Mouse (Mus musculus) erythroblast, embryonic 14.5 days (primary cell): Measurements from ENCODE around the gene Trim30c. TPM values are rescaled to one million over a fixed set of nuclear protein-coding genes. Genes with fewer than 3 reads are reported as not detected.
A peak's percentile ranks its signal among the peaks of the same experiment; 100 is the strongest.
"Not testable (repeated sequence)": the region's sequence is repeated elsewhere in the genome, so short reads cannot be mapped to it uniquely, and the experiment has no call there.

Experiments used
- H3K27me3 ChIP-seq: 2 replicates; pipeline ENCODE4 v1.6.1; 2012; ENCODE audit warnings: inconsistent platforms; ENCODE audit not compliant: control insufficient read depth
- H3K36me3 ChIP-seq: 2 replicates; pipeline ENCODE4 v1.6.1; 2012; ENCODE audit warnings: mild to moderate bottlenecking, inconsistent platforms; ENCODE audit not compliant: control insufficient read depth
- H3K4me1 ChIP-seq: 2 replicates; pipeline ENCODE4 v1.6.1; 2012; ENCODE audit warnings: inconsistent platforms; ENCODE audit not compliant: control insufficient read depth
- H3K4me3 ChIP-seq: replicated peaks from 2 replicates; pipeline ENCODE3; 2012; ENCODE audit warnings: moderate library complexity, mild to moderate bottlenecking, inconsistent platforms
- H3K9me3 ChIP-seq: 2 replicates; pipeline ENCODE4 v1.6.1; 2012; ENCODE audit warnings: low read length, inconsistent platforms, mixed read lengths; ENCODE audit not compliant: control insufficient read depth
- GATA1 ChIP-seq: IDR thresholded peaks from 2 replicates; pipeline ENCODE4 v1.6.1; 2012; ENCODE audit warnings: low read length, inconsistent platforms, mixed read lengths
- TAL1 ChIP-seq: IDR thresholded peaks from 3 replicates; pipeline ENCODE4 v1.6.1; 2012; ENCODE audit warnings: low read length, inconsistent platforms, mixed read lengths
- polyA plus RNA-seq: library from polyadenylated mRNA; stranded (reverse); fragments of >175 nt; gene quantifications from 2 replicates; pipeline ENCODE4 v1.2.3, GENCODE M21; 2012

Trim30c gene
- not detected in 2 replicates for polyA plus RNA-seq

DNA sequence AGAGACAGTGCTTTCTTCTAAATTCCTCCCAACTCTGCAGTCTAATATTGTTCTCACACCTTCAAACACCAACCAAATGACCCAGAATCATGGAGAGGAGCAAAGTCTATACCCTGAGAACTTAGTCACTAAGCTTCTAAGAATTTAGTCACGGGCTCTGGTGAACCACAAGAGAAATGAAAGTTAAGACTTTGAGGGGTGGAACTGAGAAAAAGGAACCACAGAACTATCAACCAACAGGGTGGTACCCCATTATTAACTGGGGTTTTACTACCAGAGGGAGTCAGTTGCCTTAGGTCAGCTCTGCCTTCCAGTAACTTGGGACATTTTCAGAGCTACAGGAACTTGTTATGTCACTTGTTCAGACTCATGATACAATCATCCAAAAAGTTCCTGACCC lies at the start of gene Trim30c:
TSS of gene Trim30c (minus strand) at position 140 of the 400 bp plus-strand sequence.
- Histone ChIP-seq H3K36me3 (no peaks in the 10 kb centered on the region), H3K4me1 (no peaks in the 10 kb centered on the region), H3K4me3 (no peak within 1 kb of the TSS), H3K9me3 (no peaks in the 10 kb centered on the region), H3K27me3 (no peaks in the 10 kb centered on the region)
- TF ChIP-seq TAL1 (no peak), GATA1 (no peak)

- no peak overlapping the region for H3K4me3 ChIP-seq
Measured at GRCm38 (mm10) chr7:104445961-104446645, 45.5 kb upstream of the Trim30c start.

GRCm38 (mm10) chr7:104404460-104404950 lies 3.9 kb upstream of the Trim30c start:
- H3K27me3 ChIP-seq, result no peaks in the 10 kb centered on the region
- H3K4me1 ChIP-seq, result no peaks in the 10 kb centered on the region
- no peak overlapping the region for H3K4me3 ChIP-seq
- TF ChIP-seq GATA1 (no peak), TAL1 (no peak)
- H3K36me3 ChIP-seq, result no peaks in the 10 kb centered on the region
- H3K9me3 ChIP-seq, result no peaks in the 10 kb centered on the region

More at GRCm38 (mm10) chr7:104445961-104446645, 45.5 kb upstream of the Trim30c start:
- Histone ChIP-seq H3K4me1 (no peaks in the 10 kb centered on the region), H3K36me3 (no peaks in the 10 kb centered on the region), H3K9me3 (no peaks in the 10 kb centered on the region), H3K27me3 (no peaks in the 10 kb centered on the region)
- TF ChIP-seq GATA1 (no peak), TAL1 (no peak)

- H3K36me3 ChIP-seq, result no peaks in the 10 kb centered on the region
- H3K4me1 ChIP-seq, result no peaks in the 10 kb centered on the region
- H3K27me3 ChIP-seq, result no peaks in the 10 kb centered on the region
- H3K4me3 ChIP-seq, result no peak overlapping the region
- H3K9me3 ChIP-seq, result no peaks in the 10 kb centered on the region
- TF ChIP-seq TAL1 (no peak), GATA1 (no peak)
Measured at GRCm38 (mm10) chr7:104401140-104401539, 503 bp upstream of the Trim30c start.

DNA sequence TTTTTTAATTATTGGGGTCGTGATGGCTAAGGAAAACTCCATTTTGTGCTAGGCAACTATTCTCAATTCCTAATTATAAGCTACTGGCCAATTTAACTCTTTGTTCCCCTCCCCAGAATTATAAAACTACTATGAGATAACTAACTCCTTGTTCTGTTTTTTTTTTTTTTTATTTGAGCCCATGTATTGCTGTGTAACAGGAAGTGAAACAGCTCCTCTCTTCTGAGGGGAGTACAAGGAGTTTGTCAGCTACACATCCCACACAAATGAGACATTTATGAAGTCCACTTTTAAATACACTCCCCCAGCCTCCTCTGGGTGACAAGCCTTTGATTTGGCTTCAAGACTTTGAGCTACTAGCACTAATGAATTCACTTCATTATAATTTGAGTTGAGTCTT lies 2.1 kb downstream of the Trim30c start:
- Histone ChIP-seq H3K36me3 (no peaks in the 10 kb centered on the region), H3K4me1 (no peaks in the 10 kb centered on the region), H3K4me3 (no peak overlapping the region), H3K27me3 (no peaks in the 10 kb centered on the region), H3K9me3 (no peaks in the 10 kb centered on the region)
- TF ChIP-seq GATA1, result no peak
- TF ChIP-seq TAL1, result no peak

DNA sequence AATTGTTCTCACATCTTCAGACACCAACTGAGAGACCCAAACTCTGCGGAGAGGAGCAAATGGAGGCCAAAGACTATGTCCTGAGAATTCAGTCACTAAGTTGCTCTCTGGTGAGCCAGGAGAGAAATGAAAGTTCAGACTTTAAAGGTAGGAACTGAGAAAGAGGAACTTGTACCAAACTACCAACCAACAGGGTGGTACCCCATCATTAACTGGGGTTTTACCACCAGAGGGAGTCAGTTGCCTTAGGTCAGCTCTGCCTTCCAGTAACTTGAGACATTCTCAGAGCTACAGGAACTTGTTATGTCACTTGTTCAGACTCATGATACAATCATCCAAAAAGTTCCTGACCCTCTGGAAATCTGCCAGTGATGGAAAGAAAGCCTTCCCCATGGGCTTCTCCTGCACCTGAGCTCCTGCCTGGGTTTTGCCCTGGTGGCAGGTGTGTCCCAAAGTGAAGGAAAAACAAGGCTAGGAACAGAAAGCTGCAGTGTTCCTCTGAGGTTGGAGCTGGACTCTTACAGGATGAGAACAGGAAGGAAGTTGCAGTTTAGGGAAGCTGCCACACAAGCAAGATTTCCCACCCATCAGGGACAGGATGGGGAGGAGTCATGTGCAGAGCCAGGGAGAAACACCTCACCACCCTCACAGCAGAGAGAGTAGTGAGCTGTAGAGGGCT lies 30.8 kb downstream of the Trim30c start, which contains the start of gene Trim30b:
TSS of gene Trim30b (minus strand) at position 149 of the 679 bp plus-strand sequence.
- no peaks in the 10 kb centered on the region for H3K36me3 ChIP-seq
- H3K9me3 ChIP-seq, result no peaks in the 10 kb centered on the region
- H3K27me3 ChIP-seq, result no peaks in the 10 kb centered on the region
- H3K4me1 ChIP-seq, result no peaks in the 10 kb centered on the region
- no peak within 1 kb of the TSS for H3K4me3 ChIP-seq
- TF ChIP-seq GATA1, result no peak
- no peak for TF ChIP-seq TAL1

GRCm38 (mm10) chr7:104366339-104366738 lies 34.3 kb downstream of the Trim30c start:
- no peaks in the 10 kb centered on the region for H3K27me3 ChIP-seq
- no peaks in the 10 kb centered on the region for H3K9me3 ChIP-seq
- no peak overlapping the region for H3K4me3 ChIP-seq
- TF ChIP-seq GATA1, result no peak
- no peak for TF ChIP-seq TAL1
- H3K36me3 ChIP-seq, result no peaks in the 10 kb centered on the region
- H3K4me1 ChIP-seq, result no peaks in the 10 kb centered on the region

- no peaks in the 10 kb centered on the region for H3K36me3 ChIP-seq
- no peaks in the 10 kb centered on the region for H3K9me3 ChIP-seq
- no peak for TF ChIP-seq GATA1
- TF ChIP-seq TAL1, result no peak
- H3K4me3 ChIP-seq, result peak overlapping the region; percentile 65
- H3K27me3 ChIP-seq, result no peaks in the 10 kb centered on the region
- peaks cover 14% of the 10 kb centered on the region for H3K4me1 ChIP-seq
Measured at GRCm38 (mm10) chr7:104353600-104353967, 47.1 kb downstream of the Trim30c start.

DNA sequence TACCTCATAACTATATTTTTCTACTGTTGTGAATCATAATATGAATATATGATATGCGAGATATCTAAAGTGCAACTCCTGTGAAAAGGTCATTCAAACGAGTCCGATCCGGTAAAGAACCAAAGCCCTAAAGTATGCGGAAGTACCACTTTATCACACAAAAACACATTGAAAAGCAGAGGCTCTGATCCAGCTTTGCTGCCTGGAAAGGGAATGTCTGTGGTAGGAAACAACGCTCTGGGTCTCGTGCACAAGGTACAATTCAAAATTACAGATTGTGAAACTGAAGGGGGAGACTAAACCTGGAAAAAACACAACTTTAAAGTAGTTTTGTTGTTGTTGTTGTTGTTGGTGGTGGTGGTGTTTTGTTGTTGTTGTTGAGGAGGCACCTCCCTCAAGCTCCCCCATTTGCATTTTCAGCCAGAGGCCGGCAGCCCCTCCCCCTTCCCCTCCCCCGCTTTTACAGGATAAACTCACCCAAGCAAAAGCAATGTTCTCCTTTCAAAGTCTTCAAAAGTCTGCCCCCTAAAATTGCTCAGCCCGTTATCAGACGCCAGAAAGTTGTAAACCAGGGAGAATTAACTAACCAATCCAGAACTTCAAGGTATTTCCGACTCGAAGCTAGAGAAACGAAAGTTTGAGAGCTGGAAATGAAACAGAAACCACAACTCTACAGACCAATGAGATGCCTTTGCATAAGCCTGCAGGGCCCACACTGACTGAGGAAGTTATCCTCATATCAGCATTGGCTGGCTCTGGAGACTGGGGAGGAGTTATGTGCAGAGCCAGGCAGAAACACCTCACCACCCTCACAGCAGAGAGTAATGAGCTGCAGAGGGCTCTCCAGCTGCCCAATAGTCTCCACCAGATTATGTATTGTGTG lies 47.7 kb downstream of the Trim30c start, which contains the start of gene Trim12c:
TSS of gene Trim12c (minus strand) at position 646 of the 883 bp plus-strand sequence.
- no peaks in the 10 kb centered on the region for H3K36me3 ChIP-seq
- H3K9me3 ChIP-seq, result no peaks in the 10 kb centered on the region
- no peaks in the 10 kb centered on the region for H3K27me3 ChIP-seq
- H3K4me3 ChIP-seq, result peak within 1 kb of the TSS; percentile 65
- H3K4me1 ChIP-seq, result peaks cover 14% of the 10 kb centered on the region
- TF ChIP-seq GATA1 (no peak), TAL1 (no peak)

GRCm38 (mm10) chr7:104348043-104348442 lies 52.6 kb downstream of the Trim30c start:
- not testable (repeated sequence) for H3K27me3 ChIP-seq, H3K9me3 ChIP-seq, H3K4me3 ChIP-seq, H3K4me1 ChIP-seq, H3K36me3 ChIP-seq

- H3K27me3 ChIP-seq, H3K4me3 ChIP-seq, H3K9me3 ChIP-seq, H3K4me1 ChIP-seq, H3K36me3 ChIP-seq: not testable (repeated sequence)
Measured at GRCm38 (mm10) chr7:104340744-104341143, 59.9 kb downstream of the Trim30c start.

- not testable (repeated sequence) for H3K9me3 ChIP-seq, H3K27me3 ChIP-seq, H3K4me1 ChIP-seq, H3K4me3 ChIP-seq, H3K36me3 ChIP-seq
Measured at GRCm38 (mm10) chr7:104335547-104335946, 65.1 kb downstream of the Trim30c start.
